Mouse (Mus musculus) c-Kit-positive CD71-negative TER-119-negative erythroid progenitor cells, embryonic 14.5 days (primary cell): ENCODE data around the gene Txlnb.

Experiments
- DNase-seq: peaks from one replicate; pipeline ENCODE4 v3.0.0-alpha.2; 2013; ENCODE audit warnings: low read depth

The Txlnb gene

DNA sequence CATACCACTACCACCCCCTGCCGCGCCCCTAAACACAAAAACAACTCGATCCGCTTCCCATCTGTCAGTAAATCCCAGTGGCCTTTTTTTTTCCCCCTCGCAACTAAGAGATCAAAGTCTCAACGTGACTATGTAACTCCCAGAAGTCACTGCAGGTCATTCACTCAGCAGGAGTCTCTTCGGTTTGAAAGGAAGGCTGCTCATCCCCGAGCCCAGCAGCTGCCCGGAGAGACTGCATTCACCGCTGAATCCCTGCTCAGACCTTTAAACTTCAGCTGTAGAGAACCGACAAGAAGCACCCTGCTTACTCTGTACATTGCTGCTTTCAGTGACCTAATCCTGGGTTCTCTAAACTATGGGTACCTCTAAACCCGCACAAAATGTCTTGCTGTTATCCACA is 31.4 kb downstream of the Txlnb start:
- no peak for DNase-seq

DNA sequence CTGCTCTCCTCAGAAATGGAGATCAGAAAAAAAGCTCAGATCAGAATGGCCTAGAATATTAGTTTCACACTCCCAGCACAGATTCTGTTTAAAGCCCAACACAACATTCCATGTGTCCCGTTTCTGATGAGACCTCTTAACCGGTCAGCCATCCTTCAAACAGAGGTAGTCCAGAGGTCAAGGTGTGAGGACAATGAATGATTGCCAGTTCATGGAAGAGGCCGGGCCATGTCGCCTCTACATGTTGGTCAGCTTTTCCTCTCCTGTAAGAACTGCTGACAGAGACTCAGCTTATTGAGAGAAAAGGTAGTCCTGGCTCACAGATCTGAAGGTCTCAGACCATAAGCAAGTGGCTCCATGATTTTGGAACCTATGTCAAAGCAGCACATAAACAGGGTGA is 33.2 kb downstream of the Txlnb start:
- DNase-seq = no peak

DNA sequence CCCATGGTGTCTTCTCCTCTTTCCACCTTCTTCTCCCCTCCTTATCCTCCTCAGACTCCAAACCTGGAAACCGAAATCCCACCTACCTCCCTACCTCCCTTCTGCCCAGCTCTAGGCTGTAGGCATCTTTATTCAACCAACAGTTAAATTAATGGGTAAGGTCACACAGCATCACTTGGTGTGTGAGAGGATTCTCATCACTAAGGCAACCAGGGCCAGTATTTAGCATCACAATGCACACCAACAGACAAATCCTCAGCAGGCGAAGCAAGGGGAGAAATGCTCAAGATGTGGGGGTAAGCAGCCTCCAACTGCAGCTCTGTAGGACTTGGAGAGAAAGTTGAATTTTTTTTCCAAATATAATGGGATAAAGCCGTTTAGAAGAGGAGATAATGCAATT is 35.0 kb downstream of the Txlnb start:
- DNase-seq = no peak

DNA sequence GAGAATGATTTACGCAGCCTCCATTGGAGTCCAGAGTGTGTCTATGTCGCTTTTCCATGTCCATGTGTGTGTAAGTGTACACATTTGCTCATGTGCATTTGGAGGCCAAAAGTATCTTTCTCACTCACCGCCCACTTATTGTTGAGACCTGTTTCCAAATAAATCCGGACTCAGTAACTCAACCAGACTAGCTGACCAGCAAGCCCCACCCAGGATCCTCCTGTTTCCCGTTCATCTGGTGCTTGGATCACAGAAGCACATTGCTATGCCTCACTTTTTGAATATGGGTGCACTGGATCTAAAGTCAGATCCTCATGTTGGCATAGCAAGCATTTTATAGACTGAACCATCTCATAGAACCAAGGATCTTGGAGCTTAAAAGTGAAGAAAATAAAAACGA is 39.0 kb downstream of the Txlnb start:
- DNase-seq = no peak

GRCm38 (mm10) chr10:17836275-17836674 is 40.2 kb downstream of the Txlnb start:
- no peak for DNase-seq

- no peak for DNase-seq
Observed at GRCm38 (mm10) chr10:17842030-17842429, 46.0 kb downstream of the Txlnb start.

- DNase-seq = no peak
Observed at GRCm38 (mm10) chr10:17844781-17845537, 48.9 kb downstream of the Txlnb start.

GRCm38 (mm10) chr10:17857647-17858261 is 61.7 kb downstream of the Txlnb start:
- no peak for DNase-seq

GRCm38 (mm10) chr10:17860701-17861480 is 64.9 kb downstream of the Txlnb start:
- no peak for DNase-seq

DNA sequence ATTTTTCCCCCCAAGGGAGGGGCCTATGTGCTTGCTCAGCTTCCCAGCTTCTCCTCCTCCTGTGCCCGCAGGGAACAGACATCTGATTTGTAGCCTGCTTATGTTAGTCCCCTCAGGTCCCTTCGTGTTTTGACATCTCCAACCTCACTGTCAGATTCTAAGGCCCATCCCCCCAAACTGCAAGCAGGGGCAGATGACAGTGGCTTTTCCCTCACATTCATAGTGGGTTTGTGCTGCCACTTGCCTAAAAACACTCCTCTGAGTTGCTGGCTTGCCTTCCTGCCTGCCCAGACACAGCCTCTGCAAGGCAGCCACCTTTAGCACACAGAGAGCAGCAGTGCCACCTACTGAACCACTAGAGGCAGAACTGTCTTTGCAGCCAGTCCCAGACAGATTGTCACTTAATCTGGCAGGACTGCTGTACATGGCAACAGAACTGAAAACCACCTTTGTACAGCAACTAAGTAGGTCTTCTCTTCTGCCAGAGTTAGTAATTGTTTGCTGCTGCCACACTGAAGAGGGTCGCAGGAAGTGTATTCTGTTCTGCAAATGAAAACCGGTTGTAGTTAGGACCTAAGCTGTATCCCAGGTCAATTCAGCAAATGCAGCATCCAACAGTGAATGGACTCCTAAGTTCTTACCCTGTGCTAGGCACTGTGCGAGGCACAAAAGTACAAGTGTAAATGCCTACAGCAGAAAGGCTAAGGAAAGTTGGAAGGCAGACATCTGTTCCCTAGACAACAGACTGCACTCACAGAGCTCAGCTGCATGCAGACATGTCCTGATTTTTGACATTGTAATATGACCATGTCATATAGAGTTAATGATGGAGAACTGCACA is 74.0 kb downstream of the Txlnb start:
- peak; percentile 24 for DNase-seq

DNA sequence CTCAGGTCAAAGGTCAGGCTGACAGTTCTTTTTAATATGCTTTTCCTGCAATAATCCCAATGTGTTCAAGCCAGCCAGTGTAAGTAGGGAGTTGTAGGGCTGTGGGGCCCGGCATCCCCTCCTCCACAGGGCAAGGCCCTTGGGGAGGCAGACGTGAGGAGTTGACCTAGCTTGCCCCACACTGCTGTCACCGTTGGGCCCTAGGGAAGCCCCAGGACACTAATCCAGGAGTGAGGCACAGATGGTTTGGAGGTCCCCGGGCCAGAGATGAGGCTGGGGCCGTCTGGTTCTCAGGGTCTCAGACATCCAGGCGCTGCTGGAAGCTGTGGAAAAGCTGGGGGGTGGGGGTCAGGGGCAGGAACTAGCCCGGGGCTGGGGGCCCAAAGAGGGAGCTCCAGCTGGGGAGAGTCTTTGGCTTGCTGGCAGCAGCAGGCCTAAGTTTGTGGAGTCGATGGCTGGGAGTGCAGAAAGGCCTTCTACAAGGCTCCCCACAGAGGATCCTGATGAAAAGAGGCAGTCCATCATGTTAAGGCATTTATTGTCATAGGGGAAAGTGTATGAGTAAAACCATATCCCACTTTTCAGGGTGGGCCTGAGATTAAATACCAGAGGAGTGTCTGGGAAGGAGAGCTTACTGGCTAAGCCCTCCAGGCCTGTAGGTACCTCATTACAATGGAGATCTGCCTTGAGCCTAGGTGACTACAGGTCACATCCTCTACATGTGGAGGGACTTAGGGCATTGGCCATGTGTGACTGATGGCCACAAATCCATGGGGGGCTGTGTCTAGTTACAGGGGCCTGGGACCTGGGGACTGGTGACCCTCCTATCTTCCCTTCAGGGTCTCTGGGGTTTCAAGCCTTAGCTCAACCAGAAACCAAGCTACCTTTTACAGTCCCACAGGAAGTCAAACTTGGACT is 82.2 kb downstream of the Txlnb start:
- no peak for DNase-seq

GRCm38 (mm10) chr10:17880038-17880437 is 84.0 kb downstream of the Txlnb start:
- DNase-seq = no peak

DNA sequence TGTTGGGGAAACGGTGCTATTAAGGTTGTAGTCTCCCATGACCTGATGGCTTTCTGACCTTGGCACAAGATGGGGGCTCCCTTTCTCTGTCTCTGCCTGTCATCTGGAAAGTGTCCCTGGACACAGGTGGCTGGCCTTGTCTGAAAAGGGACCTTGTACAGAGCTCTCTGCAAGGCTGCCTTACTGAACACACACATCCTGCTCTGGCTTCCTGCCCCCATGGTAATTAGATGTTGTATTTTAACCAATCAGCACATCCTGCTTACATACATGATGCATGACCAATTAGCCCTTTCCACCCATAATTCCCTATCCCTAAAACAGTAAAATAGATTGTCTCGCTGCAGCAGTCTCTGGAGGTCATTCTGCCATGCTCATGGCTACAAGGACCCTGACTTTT is 84.7 kb downstream of the Txlnb start:
- DNase-seq = no peak
